In genomic region chr7:144234783-144235182, GRCm38 (mm10) we compare ENCODE assay signal across 12 mouse cellular contexts.
DNase-seq lines count a peak whose midpoint lies in the region; ATAC-seq and TF ChIP-seq lines count a peak whose summit lies in the region.
"Had no signal": no experiment of that assay in that cellular context is flagged by ENCODE, and none has a peak within 500 bp of the region (broad histone marks: within the 10 kb centered on the region; RNA-seq: fewer than 3 reads in every experiment).

No protein-coding gene starts in this region.

- H3K4me2 ChIP-seq in heart, postnatal 0 days (ENCODE audit: low read depth, low read length) = no peak overlapping the region
- H3K4me2 ChIP-seq: intestine, embryonic 15.5 days; limb, embryonic 15.5 days had no signal

- no peak overlapping the region for H3K9ac ChIP-seq in heart, postnatal 0 days (replicated peaks; ENCODE audit: low read depth, low read length)
- H3K9ac ChIP-seq: intestine, embryonic 15.5 days; limb, embryonic 15.5 days had no signal

- H3K9me3 ChIP-seq in heart, postnatal 0 days (replicated peaks; ENCODE audit: control insufficient read depth, low read length) = no peaks in the 10 kb centered on the region
- H3K9me3 ChIP-seq: intestine, embryonic 15.5 days; limb, embryonic 15.5 days had no signal

- H3K36me3 ChIP-seq in heart, postnatal 0 days (replicated peaks; ENCODE audit: control insufficient read depth, insufficient read depth, low read length) = no peaks in the 10 kb centered on the region
- no peaks in the 10 kb centered on the region for H3K36me3 ChIP-seq in testis, adult 2 months (ENCODE audit: control insufficient read depth, insufficient read depth, low read length)
- H3K36me3 ChIP-seq: intestine, embryonic 15.5 days; limb, embryonic 15.5 days had no signal

- H3K4me1 ChIP-seq in heart, postnatal 0 days (ENCODE audit: control insufficient read depth, insufficient read depth) = peaks cover 3% of the 10 kb centered on the region; the same call in 1 of the 2 replicates
- no peaks in the 10 kb centered on the region; the same call in 1 of the 2 replicates for H3K4me1 ChIP-seq in testis, adult 2 months (ENCODE audit: control insufficient read depth, insufficient read depth, low read length)
- H3K4me1 ChIP-seq: intestine, embryonic 15.5 days; limb, embryonic 15.5 days had no signal

- no peak for ATAC-seq in heart, postnatal 0 days (ENCODE audit: insufficient read depth, low read depth)
- ATAC-seq: forebrain, embryonic 16.5 days; intestine, embryonic 15.5 days had no signal

- no peak for TF ChIP-seq POLR2A in testis, adult 2 months (IDR thresholded peaks at IDR 0.05; ENCODE audit: control insufficient read depth, low read depth, low read length)

- 0 out of 2 replicates have a peak, but pooled peaks cover 4% of the 10 kb centered on the region for H3K27me3 ChIP-seq in heart, postnatal 0 days (ENCODE audit: control insufficient read depth, insufficient read depth, low read length)
- H3K27me3 ChIP-seq in testis, adult 2 months (ENCODE audit: control insufficient read depth, insufficient read depth, low read length) = no peaks in the 10 kb centered on the region
- H3K27me3 ChIP-seq: intestine, embryonic 15.5 days had no signal

- no peak overlapping the region for H3K4me3 ChIP-seq in heart, postnatal 0 days (ENCODE audit: low read depth, low read length)
- no peak overlapping the region for H3K4me3 ChIP-seq in testis, adult 2 months (ENCODE audit: control insufficient read depth, low read depth, low read length)
- H3K4me3 ChIP-seq: intestine, embryonic 15.5 days; limb, embryonic 15.5 days had no signal

- H3K27ac ChIP-seq in heart, postnatal 0 days (ENCODE audit: low read depth) = no peak overlapping the region
- no peak overlapping the region for H3K27ac ChIP-seq in testis, adult 2 months (ENCODE audit: control insufficient read depth, insufficient read depth, low read depth, low read length)
- H3K27ac ChIP-seq: intestine, embryonic 15.5 days; limb, embryonic 15.5 days had no signal

- DNase-seq in heart, postnatal 0 days (ENCODE audit: low spot score) = no peak
- DNase-seq in heart, postnatal 36 days = no peak
- DNase-seq in testis, postnatal 10 days (ENCODE audit: low spot score) = no peak
- peak; percentile 53 for DNase-seq in kidney, postnatal 14 days
- DNase-seq in neural tube, embryonic 10.5 days (ENCODE audit: extremely low spot score, low spot score) = no peak
- DNase-seq in right cerebral cortex, postnatal 14 days = no peak
- no peak for DNase-seq in layer of hippocampus, adult 18-20 months (ENCODE audit: low spot score in 2 of 2)
- DNase-seq: adrenal gland, postnatal 10 days had no signal

- no peak for TF ChIP-seq EP300 in heart, postnatal 0 days (IDR thresholded peaks at IDR 0.05; ENCODE audit: low read depth)

- intact Hi-C loops in heart, postnatal 36 days (cut with DNase I) = no loop called here

- 58% methylated on average over 5 of the region's 5 CpGs for WGBS in heart, postnatal 0 days

- peak; percentile 19; the same call in 1 of the 2 replicates for TF ChIP-seq CTCF in heart, postnatal 0 days (IDR thresholded peaks at IDR 0.05; ENCODE audit: low read depth)
- peak; percentile 31; the same call in 1 of the 2 replicates for TF ChIP-seq CTCF in testis, adult 2 months (IDR thresholded peaks at IDR 0.05; ENCODE audit: control insufficient read depth, insufficient read depth, insufficient replicate concordance, low read depth, low read length)
